Mouse (Mus musculus): ENCODE measurements around the gene Amz1.

Amz1 gene

DNA sequence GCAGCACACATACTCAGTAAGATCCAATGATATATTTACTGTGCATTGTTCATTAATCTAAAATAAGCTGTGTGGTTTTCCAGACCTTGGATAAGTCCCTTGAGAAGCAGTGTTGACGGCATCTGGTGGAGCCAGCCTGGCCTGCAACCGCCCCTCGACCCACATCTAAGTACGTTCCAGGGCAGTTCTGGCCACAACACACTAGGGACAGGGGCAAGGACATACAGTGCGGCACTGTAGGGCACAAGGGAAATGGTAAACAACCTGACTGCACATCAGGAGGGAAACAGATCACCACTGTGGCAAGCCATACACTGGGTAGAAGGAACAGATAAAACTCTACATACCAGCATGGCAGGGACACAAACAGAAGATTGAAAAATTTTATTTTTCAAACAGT, 77.9 kb downstream of the Amz1 start:
- DNase-seq (ENCODE audit: low spot score in 2 of 2), result no peak

DNA sequence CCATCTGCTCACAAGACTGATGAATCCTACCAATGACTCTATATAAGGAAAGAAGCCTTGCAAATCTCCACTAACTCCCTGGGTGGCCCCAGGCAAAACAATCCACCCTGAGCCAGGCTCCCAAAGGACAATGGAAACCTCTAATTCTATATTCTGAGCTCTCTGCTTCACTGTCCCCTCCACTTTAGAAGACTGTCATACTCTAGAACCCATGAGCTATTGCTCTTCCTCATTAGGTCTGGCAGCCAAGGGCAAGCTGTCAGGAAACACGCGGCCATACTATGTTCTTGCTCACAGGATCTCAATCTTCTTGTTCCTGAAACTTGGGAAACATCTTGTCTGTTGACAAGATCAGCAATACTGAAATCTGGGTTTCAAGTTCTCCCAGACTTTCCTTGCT, 82.3 kb downstream of the Amz1 start:
- DNase-seq (ENCODE audit: low spot score in 2 of 2), result no peak

DNA sequence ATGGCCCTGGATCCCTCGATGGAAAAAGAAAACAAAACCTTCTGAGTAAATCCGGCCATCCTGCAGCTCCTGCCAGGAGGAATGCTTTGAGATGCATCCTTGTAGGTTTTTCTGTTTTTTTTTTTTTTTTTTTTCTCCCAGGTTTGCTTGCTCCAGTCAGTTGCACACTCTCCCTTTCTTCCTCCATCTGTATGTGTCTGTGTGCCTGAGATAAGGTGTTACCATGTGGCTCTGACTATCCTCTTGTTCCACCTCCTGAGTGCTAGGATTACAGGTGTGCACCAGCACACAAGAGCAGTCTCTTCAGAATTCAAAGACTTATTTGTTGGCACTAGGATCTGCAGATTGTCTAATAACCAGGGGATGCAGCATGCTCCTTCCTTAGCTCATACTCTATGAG, 83.0 kb downstream of the Amz1 start:
- DNase-seq (ENCODE audit: low spot score in 2 of 2), result no peak
